Mouse (Mus musculus) adrenal gland, postnatal 10 days (tissue): ENCODE data around the gene Tnfsf12. TPM values are rescaled to one million over a fixed set of nuclear protein-coding genes. Genes with fewer than 3 reads are reported as not detected.
"Not testable (repeated sequence)": the region's sequence is repeated elsewhere in the genome, so short reads cannot be mapped to it uniquely, and the experiment has no call there.

Experiments
- DNase-seq: peaks from one replicate; pipeline ENCODE4 v3.0.0; 2021; ENCODE audit warnings: mixed read lengths
- total RNA-seq, 2 experiments: library from RNA; stranded (reverse); gene quantifications; 2 replicates each; pipeline ENCODE4 v1.2.3; 2021

The Tnfsf12 gene
- total RNA-seq, 2 experiments from 2014 or later = 18.1 to 19.2 TPM

- DNase-seq = no peak
Observed at GRCm38 (mm10) chr11:69704613-69705010, 9.0 kb upstream of the Tnfsf12 start.

GRCm38 (mm10) chr11:69703814-69704612 is 8.4 kb upstream of the Tnfsf12 start:
- DNase-seq = no peak

GRCm38 (mm10) chr11:69703381-69703780 is 7.7 kb upstream of the Tnfsf12 start:
- not testable (repeated sequence) for DNase-seq

GRCm38 (mm10) chr11:69702886-69703285 is 7.2 kb upstream of the Tnfsf12 start:
- DNase-seq = not testable (repeated sequence)

GRCm38 (mm10) chr11:69699595-69699994 is 3.9 kb upstream of the Tnfsf12 start:
- DNase-seq = no peak

- no peak for DNase-seq
Observed at GRCm38 (mm10) chr11:69698574-69698973, 2.9 kb upstream of the Tnfsf12 start.

- no peak for DNase-seq
Observed at GRCm38 (mm10) chr11:69697396-69697795, 1.7 kb upstream of the Tnfsf12 start.

- DNase-seq = no peak
Observed at GRCm38 (mm10) chr11:69695046-69695360, 646 bp downstream of the Tnfsf12 start.

- DNase-seq = no peak
Observed at GRCm38 (mm10) chr11:69693421-69693965, 2.2 kb downstream of the Tnfsf12 start.

- no peak for DNase-seq
Observed at GRCm38 (mm10) chr11:69692863-69693262, 2.8 kb downstream of the Tnfsf12 start.

- DNase-seq = no peak
Observed at GRCm38 (mm10) chr11:69692196-69692811, 3.3 kb downstream of the Tnfsf12 start.

- no peak for DNase-seq
Observed at GRCm38 (mm10) chr11:69689891-69690290, 5.8 kb downstream of the Tnfsf12 start.

- DNase-seq = no peak
Observed at GRCm38 (mm10) chr11:69687061-69687460, 8.6 kb downstream of the Tnfsf12 start.

GRCm38 (mm10) chr11:69686377-69686776 is 9.3 kb downstream of the Tnfsf12 start:
- peak; percentile 80 for DNase-seq

GRCm38 (mm10) chr11:69685526-69686148 is 10.0 kb downstream of the Tnfsf12 start, which contains the start of gene Tnfsf13:
TSS of gene Tnfsf13 (minus strand) at chr11:69685784.
- DNase-seq = peak; percentile 83

- peak; percentile 20 for DNase-seq
Observed at GRCm38 (mm10) chr11:69684936-69685335, 10.7 kb downstream of the Tnfsf12 start.

GRCm38 (mm10) chr11:69684128-69684745 is 11.4 kb downstream of the Tnfsf12 start:
- no peak for DNase-seq

- no peak for DNase-seq
Observed at GRCm38 (mm10) chr11:69683576-69683975, 12.1 kb downstream of the Tnfsf12 start.

- peak; percentile 93 for DNase-seq
Observed at GRCm38 (mm10) chr11:69682840-69683533, 12.7 kb downstream of the Tnfsf12 start.

GRCm38 (mm10) chr11:69682209-69682839 is 13.3 kb downstream of the Tnfsf12 start:
- DNase-seq = no peak
